Mouse (Mus musculus) lung, embryonic 14.5 days (tissue): ENCODE data around the gene Six3. TPM values are rescaled to one million over a fixed set of nuclear protein-coding genes. Genes with fewer than 3 reads are reported as not detected.

ENCODE experiments used
- ATAC-seq: fragments of 200-750 bp; cut with Nextera tagmentation; 2 replicates; pipeline ENCODE4 v1.8.0; 2017; ENCODE audit warnings: mild to moderate bottlenecking, moderate TSS enrichment, moderate library complexity; ENCODE audit not compliant: insufficient read depth
- DNase-seq: peaks from one replicate; pipeline ENCODE4 v3.0.0-alpha.2; 2015
- H3K27ac ChIP-seq: fragments of 300-500 bp; sonication (generic); 2 replicates; pipeline ENCODE4 v1.5.1; 2014; ENCODE audit warnings: low read depth, mild to moderate bottlenecking, moderate library complexity
- H3K27me3 ChIP-seq: fragments of 300-500 bp; sonication (generic); 2 replicates; pipeline ENCODE4 v1.6.1; 2014; ENCODE audit warnings: low read length, control low read depth; ENCODE audit not compliant: insufficient read depth
- H3K36me3 ChIP-seq: fragments of 300-500 bp; sonication (generic); 2 replicates; pipeline ENCODE4 v1.6.1; 2014; ENCODE audit warnings: control low read depth; ENCODE audit not compliant: insufficient read depth
- H3K4me1 ChIP-seq: fragments of 300-500 bp; sonication (generic); 2 replicates; pipeline ENCODE4 v1.6.1; 2014; ENCODE audit warnings: antibody characterized with exemption, control low read depth; ENCODE audit not compliant: insufficient read depth
- H3K4me2 ChIP-seq: fragments of 300-500 bp; sonication (generic); 2 replicates; pipeline ENCODE4 v1.6.1; 2014; ENCODE audit warnings: mild to moderate bottlenecking
- H3K4me3 ChIP-seq: fragments of 300-500 bp; sonication (generic); 2 replicates; pipeline ENCODE4 v1.5.1; 2014; ENCODE audit warnings: low read depth, low read length
- H3K9ac ChIP-seq: fragments of 300-500 bp; sonication (generic); 2 replicates; pipeline ENCODE4 v1.6.1; 2014
- H3K9me3 ChIP-seq: fragments of 300-500 bp; sonication (generic); 2 replicates; pipeline ENCODE4 v1.6.1; 2016; ENCODE audit warnings: low read depth, low read length, control low read depth
- CTCF ChIP-seq: IDR thresholded peaks from 2 replicates; pipeline ENCODE4 v1.5.1; 2016; ENCODE audit warnings: antibody characterized with exemption, low read depth
- WGBS: fragments of 180-500 bp; shearing (Covaris S2); extraction: QIAGEN DNeasy Blood & Tissue Kit; methylation state at CpG from one replicate; pipeline ENCODE4 v1.1.7; 2014; 5-methylcytosine and 5-hydroxymethylcytosine counted together
- polyA plus RNA-seq: library from polyadenylated mRNA; unstranded; fragments of >200 nt; fragmentation: Nextera tagmentation; extraction: Ambion mirVana; gene quantifications from 2 replicates; pipeline ENCODE4 v1.2.1, GENCODE M21; 2014

Six3 gene
- not detected in 2 replicates for polyA plus RNA-seq

DNA sequence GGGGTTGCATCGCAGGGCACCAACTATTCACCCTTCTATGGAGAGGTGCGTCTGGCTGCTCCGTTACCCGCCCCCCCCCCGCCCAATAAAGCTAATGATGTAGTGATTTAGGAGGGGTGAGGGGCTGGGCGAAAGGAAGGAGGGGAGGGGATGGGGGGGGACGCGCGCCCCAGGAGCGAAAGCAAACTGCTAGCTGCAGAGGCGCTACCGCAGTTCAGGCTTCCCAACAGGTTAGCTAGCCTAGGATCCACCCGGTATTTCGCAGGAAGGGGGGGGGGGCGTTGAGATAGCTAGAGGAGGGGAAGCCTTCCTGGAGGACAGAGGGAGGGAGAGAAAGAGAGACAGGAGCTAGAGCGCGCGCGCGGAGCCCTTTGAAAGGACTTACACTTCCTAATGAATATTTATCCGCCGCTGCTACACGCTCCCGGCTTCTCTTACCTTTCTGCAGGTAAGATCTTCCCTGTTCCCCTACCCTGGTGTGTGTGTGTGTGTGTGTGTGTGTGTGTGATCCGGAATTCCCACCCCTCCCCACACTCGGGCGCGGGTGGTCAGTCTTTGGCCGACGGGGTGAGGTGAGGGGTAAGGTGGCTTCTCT lies at the start of gene Six3:
Six3 (plus strand) TSS at position 343 of the 595 bp plus-strand sequence.
- Histone ChIP-seq H3K36me3 (no peaks in the 10 kb centered on the region), H3K9ac (no peak within 1 kb of the TSS), H3K4me2 (no peak within 1 kb of the TSS), H3K4me1 (no peaks in the 10 kb centered on the region), H3K27ac (no peak within 1 kb of the TSS), H3K9me3 (no peaks in the 10 kb centered on the region), H3K4me3 (no peak within 1 kb of the TSS), H3K27me3 (peaks cover 100% of the 10 kb centered on the region)
- WGBS = under 1% methylated on average over 28 of the region's 30 CpGs
- no peak for TF ChIP-seq CTCF
- ATAC-seq (no peak), DNase-seq (no peak)

GRCm38 (mm10) chr17:85564107-85564506 lies 49.3 kb upstream of the Six3 start:
- Histone ChIP-seq H3K4me3 (no peak overlapping the region), H3K36me3 (no peaks in the 10 kb centered on the region), H3K27me3 (no peaks in the 10 kb centered on the region), H3K9ac (no peak overlapping the region), H3K9me3 (no peaks in the 10 kb centered on the region), H3K4me1 (no peaks in the 10 kb centered on the region), H3K4me2 (no peak overlapping the region), H3K27ac (no peak overlapping the region)
- DNase-seq (no peak), ATAC-seq (no peak)
- 31% methylated on average over 7 of the region's 7 CpGs for WGBS
- no peak for TF ChIP-seq CTCF

- Histone ChIP-seq H3K27me3 (no peaks in the 10 kb centered on the region), H3K4me3 (no peak overlapping the region), H3K4me2 (no peak overlapping the region), H3K4me1 (no peaks in the 10 kb centered on the region), H3K9ac (no peak overlapping the region), H3K36me3 (no peaks in the 10 kb centered on the region), H3K9me3 (no peaks in the 10 kb centered on the region), H3K27ac (no peak overlapping the region)
- DNase-seq (no peak), ATAC-seq (no peak)
- no peak for TF ChIP-seq CTCF
- 84% methylated on average over 3 of the region's 3 CpGs for WGBS
Observed at GRCm38 (mm10) chr17:85574023-85574422, 39.4 kb upstream of the Six3 start.

DNA sequence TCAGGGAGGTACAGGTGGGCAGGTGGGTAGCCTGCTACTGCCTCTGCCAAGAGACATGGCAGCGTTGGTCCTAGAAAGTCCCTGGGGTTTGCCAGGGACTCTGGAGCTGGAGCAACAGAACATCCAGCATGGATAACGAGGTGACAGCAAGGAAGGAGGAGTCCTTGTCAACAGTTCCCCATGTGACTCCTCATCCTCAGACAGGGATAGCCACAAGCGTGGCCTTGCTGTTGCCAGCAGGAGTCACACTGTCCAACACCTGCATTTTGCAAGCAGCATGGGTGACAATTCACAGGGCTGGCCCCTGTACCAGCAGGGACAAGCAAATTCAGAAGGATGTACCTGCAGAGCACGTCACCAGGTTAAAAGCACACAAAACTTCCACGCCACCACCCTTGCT lies 35.1 kb upstream of the Six3 start:
- 40% methylated on average over 5 of the region's 5 CpGs for whole genome bisulfite sequencing
- no peak overlapping the region for H3K4me2 ChIP-seq
- H3K36me3 ChIP-seq = no peaks in the 10 kb centered on the region
- H3K9me3 ChIP-seq = no peaks in the 10 kb centered on the region
- no peak for TF ChIP-seq CTCF
- H3K9ac ChIP-seq = no peak overlapping the region
- no peaks in the 10 kb centered on the region for H3K4me1 ChIP-seq
- ATAC-seq (no peak), DNase-seq (no peak)
- H3K27me3 ChIP-seq = no peaks in the 10 kb centered on the region
- H3K27ac ChIP-seq = no peak overlapping the region
- H3K4me3 ChIP-seq = no peak overlapping the region

GRCm38 (mm10) chr17:85579350-85579749 lies 34.1 kb upstream of the Six3 start:
- DNase-seq (no peak), ATAC-seq (no peak)
- Histone ChIP-seq H3K4me1 (no peaks in the 10 kb centered on the region), H3K9ac (no peak overlapping the region), H3K4me3 (no peak overlapping the region), H3K9me3 (no peaks in the 10 kb centered on the region), H3K27ac (no peak overlapping the region), H3K4me2 (no peak overlapping the region), H3K27me3 (no peaks in the 10 kb centered on the region), H3K36me3 (no peaks in the 10 kb centered on the region)
- no peak for TF ChIP-seq CTCF
- WGBS = 73% methylated on average over 10 of the region's 10 CpGs

DNA sequence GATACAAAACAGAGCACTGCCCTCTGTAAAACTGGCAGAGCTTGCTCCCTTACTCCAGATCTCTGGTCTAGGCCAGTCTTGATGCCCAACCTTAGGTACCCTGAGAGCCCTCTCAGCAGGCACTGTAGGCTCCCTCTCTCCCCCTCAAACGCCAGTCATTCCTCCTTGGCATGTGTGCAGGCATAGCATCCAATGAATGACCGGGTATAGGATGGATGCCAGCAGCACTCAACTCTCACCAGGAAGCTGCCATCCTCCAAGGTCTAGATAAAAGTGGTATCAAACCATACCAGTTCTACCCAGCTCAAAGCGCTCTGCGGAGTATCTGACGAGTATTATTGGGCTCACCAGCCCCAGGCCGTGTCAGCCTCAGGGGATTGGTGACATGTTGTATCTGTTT lies 33.2 kb upstream of the Six3 start:
- H3K9me3 ChIP-seq = no peaks in the 10 kb centered on the region
- H3K9ac ChIP-seq = no peak overlapping the region
- TF ChIP-seq CTCF = no peak
- DNase-seq = no peak
- no peak for ATAC-seq
- WGBS = 85% methylated on average over 6 of the region's 6 CpGs
- H3K4me3 ChIP-seq = no peak overlapping the region
- no peaks in the 10 kb centered on the region for H3K4me1 ChIP-seq
- H3K27me3 ChIP-seq = no peaks in the 10 kb centered on the region
- H3K27ac ChIP-seq = no peak overlapping the region
- H3K36me3 ChIP-seq = no peaks in the 10 kb centered on the region
- H3K4me2 ChIP-seq = no peak overlapping the region

DNA sequence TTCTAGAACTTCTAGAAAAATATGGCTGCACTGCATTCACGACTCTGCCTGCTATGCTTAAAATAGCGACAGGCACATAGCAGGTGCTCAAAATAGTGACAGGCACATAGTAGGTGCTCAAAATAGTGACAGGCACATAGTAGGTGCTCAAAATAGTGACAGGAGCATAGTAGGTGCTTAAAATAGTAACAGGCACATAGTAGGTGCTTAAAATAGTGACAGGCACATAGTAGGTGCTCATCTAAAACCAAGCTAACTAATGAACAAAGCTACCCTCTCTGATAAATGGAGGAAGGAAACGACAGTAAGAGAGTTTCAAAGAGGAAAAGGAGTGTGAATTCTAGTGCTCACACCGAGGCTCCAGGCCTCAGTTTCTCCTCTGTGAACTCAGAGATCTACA lies 29.2 kb upstream of the Six3 start:
- no peak overlapping the region for H3K4me3 ChIP-seq
- H3K9ac ChIP-seq = no peak overlapping the region
- no peak for ATAC-seq
- H3K9me3 ChIP-seq = no peaks in the 10 kb centered on the region
- WGBS = 79% methylated on average over 4 of the region's 4 CpGs
- no peak overlapping the region for H3K27ac ChIP-seq
- H3K4me1 ChIP-seq = no peaks in the 10 kb centered on the region
- no peak overlapping the region for H3K4me2 ChIP-seq
- H3K36me3 ChIP-seq = no peaks in the 10 kb centered on the region
- no peak for TF ChIP-seq CTCF
- no peak for DNase-seq
- no peaks in the 10 kb centered on the region for H3K27me3 ChIP-seq

- no peak overlapping the region for H3K27ac ChIP-seq
- no peaks in the 10 kb centered on the region for H3K9me3 ChIP-seq
- no peak for DNase-seq
- H3K36me3 ChIP-seq = no peaks in the 10 kb centered on the region
- no peak overlapping the region for H3K4me2 ChIP-seq
- no peak for TF ChIP-seq CTCF
- ATAC-seq = no peak
- H3K4me1 ChIP-seq = no peaks in the 10 kb centered on the region
- no peaks in the 10 kb centered on the region for H3K27me3 ChIP-seq
- no peak overlapping the region for H3K4me3 ChIP-seq
- no peak overlapping the region for H3K9ac ChIP-seq
- WGBS = 47% methylated on average over 7 of the region's 7 CpGs
Observed at GRCm38 (mm10) chr17:85584573-85584972, 28.8 kb upstream of the Six3 start.
